Mouse (Mus musculus) E14TG2a.4 (cell line): ENCODE results near the gene Spaca4.
A peak's percentile ranks its signal among the peaks of the same experiment; 100 is the strongest.

Experiments used
- H3K27me3 ChIP-seq: 2 replicates; pipeline ENCODE4 v1.6.1; 2014; ENCODE audit warnings: low read length, control low read depth; ENCODE audit not compliant: insufficient read depth
- H3K36me3 ChIP-seq: 2 replicates; pipeline ENCODE4 v1.6.1; 2014; ENCODE audit warnings: low read length, control low read depth; ENCODE audit not compliant: insufficient read depth
- H3K4me1 ChIP-seq: replicated peaks from 2 replicates; pipeline ENCODE4 v1.6.1; 2014; ENCODE audit warnings: low read depth, low read length, control low read depth
- H3K4me3 ChIP-seq: replicated peaks from 2 replicates; pipeline ENCODE4 v1.5.1; 2014; ENCODE audit warnings: mild to moderate bottlenecking, low read length
- H3K9me3 ChIP-seq: 2 replicates; pipeline ENCODE4 v1.6.1; 2014; ENCODE audit warnings: low read length, control low read depth
- CTCF ChIP-seq: conservative IDR thresholded peaks from 2 replicates; pipeline ENCODE4 v1.5.1; 2014; ENCODE audit warnings: low read length
- NANOG ChIP-seq: IDR thresholded peaks from 2 replicates; pipeline ENCODE4 v1.6.1; 2014; ENCODE audit warnings: borderline replicate concordance, low read length, mixed read lengths
- POU5F1 ChIP-seq: IDR thresholded peaks from 2 replicates; pipeline ENCODE4 v1.6.1; 2014; ENCODE audit warnings: low read length, borderline replicate concordance

Gene Spaca4

DNA sequence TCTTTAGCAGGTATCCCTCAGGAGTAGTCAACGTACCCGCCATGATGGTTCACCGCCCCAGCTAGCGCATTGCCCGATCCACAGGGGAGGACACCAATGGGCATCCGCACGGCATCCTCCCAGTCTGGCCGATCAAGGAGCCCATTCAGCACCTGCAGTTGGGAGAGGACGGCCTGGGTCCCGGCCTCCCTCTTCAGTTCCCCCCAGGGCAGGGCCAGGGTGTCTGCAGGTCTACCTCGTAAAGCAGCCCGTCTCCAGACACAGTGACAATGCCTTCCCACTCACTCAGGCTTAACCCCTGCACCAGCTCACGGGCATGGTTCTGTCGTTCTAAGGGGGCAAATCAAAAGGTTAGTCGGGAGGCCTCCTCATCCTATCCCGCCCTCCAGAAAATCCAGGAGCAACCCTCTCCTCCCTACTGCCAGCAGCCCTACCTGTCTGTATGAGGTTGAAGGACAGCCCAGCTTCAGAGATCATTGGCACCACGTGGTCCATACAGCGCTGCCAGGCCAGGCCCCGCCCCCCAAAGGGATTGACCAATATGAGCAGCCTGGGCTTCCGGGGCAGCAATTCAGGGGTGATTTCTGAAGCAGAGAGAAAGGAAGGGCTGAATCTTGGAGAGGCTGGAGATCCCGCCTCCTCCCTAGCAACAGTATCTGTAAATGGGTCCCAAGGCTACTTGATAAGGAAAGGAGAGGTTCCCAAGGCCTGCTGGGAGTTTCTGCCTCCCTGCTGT is 13.4 kb downstream of the Spaca4 start:
- Histone ChIP-seq H3K4me3 (peak overlapping the region; percentile 26; the same call in 1 of the 2 replicates), H3K27me3 (no peaks in the 10 kb centered on the region), H3K4me1 (peaks cover 93% of the 10 kb centered on the region), H3K9me3 (no peaks in the 10 kb centered on the region), H3K36me3 (peaks cover 70% of the 10 kb centered on the region)
- no peak for TF ChIP-seq CTCF
- TF ChIP-seq NANOG = no peak
- no peak for TF ChIP-seq POU5F1

- peaks cover 89% of the 10 kb centered on the region for H3K4me1 ChIP-seq
- peak overlapping the region; percentile 49 for H3K4me3 ChIP-seq
- H3K27me3 ChIP-seq = no peaks in the 10 kb centered on the region
- no peak for TF ChIP-seq POU5F1
- no peak for TF ChIP-seq NANOG
- no peak for TF ChIP-seq CTCF
- H3K36me3 ChIP-seq = peaks cover 67% of the 10 kb centered on the region
- H3K9me3 ChIP-seq = no peaks in the 10 kb centered on the region
Measured at GRCm38 (mm10) chr7:45711316-45712021, 14.1 kb downstream of the Spaca4 start.

GRCm38 (mm10) chr7:45710477-45711191 is 15.0 kb downstream of the Spaca4 start:
- H3K9me3 ChIP-seq = no peaks in the 10 kb centered on the region
- H3K4me1 ChIP-seq = peaks cover 88% of the 10 kb centered on the region
- H3K4me3 ChIP-seq = peak overlapping the region; percentile 49
- TF ChIP-seq NANOG = no peak
- TF ChIP-seq POU5F1 = no peak
- TF ChIP-seq CTCF = no peak
- H3K36me3 ChIP-seq = peaks cover 62% of the 10 kb centered on the region
- H3K27me3 ChIP-seq = no peaks in the 10 kb centered on the region

DNA sequence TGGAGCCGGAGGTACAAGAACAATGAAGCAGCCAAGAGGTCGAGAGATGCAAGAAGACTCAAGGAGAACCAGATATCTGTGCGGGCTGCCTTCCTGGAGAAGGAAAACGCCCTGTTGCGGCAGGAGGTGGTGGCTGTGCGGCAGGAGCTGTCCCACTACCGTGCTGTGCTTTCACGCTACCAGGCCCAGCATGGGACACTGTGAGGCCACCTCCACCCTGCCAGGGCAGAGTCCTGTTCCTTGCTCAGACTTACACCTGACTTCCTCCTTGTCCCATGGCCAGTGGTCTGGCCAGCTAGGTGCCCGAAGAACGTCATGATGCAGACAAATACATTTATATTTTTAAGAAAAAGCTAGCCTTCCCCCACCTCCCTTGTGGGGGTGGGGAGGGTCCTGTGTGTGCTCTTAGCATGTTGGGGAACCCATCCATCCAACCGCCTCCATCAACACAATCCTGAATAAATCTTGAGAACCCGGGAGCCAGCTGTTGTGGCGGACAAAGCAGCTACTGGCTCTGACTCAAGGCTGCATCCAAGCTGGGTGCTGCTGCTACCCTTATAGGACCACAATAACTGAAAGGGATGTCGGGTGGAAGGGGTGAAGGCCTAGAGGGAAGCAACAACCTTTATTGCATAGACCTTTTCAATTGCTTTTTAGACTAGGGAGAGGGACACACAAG is 15.8 kb downstream of the Spaca4 start:
- Histone ChIP-seq H3K9me3 (no peaks in the 10 kb centered on the region), H3K4me3 (peak overlapping the region; percentile 4; the same call in 1 of the 2 replicates), H3K27me3 (no peaks in the 10 kb centered on the region), H3K4me1 (peaks cover 91% of the 10 kb centered on the region), H3K36me3 (peaks cover 62% of the 10 kb centered on the region)
- no peak for TF ChIP-seq POU5F1
- TF ChIP-seq CTCF = no peak
- TF ChIP-seq NANOG = no peak

- TF ChIP-seq POU5F1 = no peak
- TF ChIP-seq NANOG = no peak
- TF ChIP-seq CTCF = no peak
- Histone ChIP-seq H3K27me3 (no peaks in the 10 kb centered on the region), H3K9me3 (no peaks in the 10 kb centered on the region), H3K4me3 (peak overlapping the region; percentile 96; the same call in 1 of the 2 replicates), H3K4me1 (peaks cover 89% of the 10 kb centered on the region), H3K36me3 (peaks cover 59% of the 10 kb centered on the region)
Measured at GRCm38 (mm10) chr7:45709036-45709435, 16.6 kb downstream of the Spaca4 start.

- peaks cover 52% of the 10 kb centered on the region for H3K36me3 ChIP-seq
- H3K4me3 ChIP-seq = peak overlapping the region; percentile 96
- no peaks in the 10 kb centered on the region for H3K27me3 ChIP-seq
- H3K9me3 ChIP-seq = no peaks in the 10 kb centered on the region
- H3K4me1 ChIP-seq = peaks cover 88% of the 10 kb centered on the region
- no peak for TF ChIP-seq CTCF
- TF ChIP-seq POU5F1 = no peak
- TF ChIP-seq NANOG = no peak
Measured at GRCm38 (mm10) chr7:45708221-45708761, 17.3 kb downstream of the Spaca4 start.

- no peaks in the 10 kb centered on the region for H3K9me3 ChIP-seq
Measured at GRCm38 (mm10) chr7:45707375-45707967, 18.1 kb downstream of the Spaca4 start.

More at GRCm38 (mm10) chr7:45707375-45707967, 18.1 kb downstream of the Spaca4 start:
- 0 out of 2 replicates have a peak, but pooled peaks cover 4% of the 10 kb centered on the region for H3K27me3 ChIP-seq
- peak overlapping the region; percentile 96 for H3K4me3 ChIP-seq
- H3K36me3 ChIP-seq = peaks cover 43% of the 10 kb centered on the region
- H3K4me1 ChIP-seq = peaks cover 88% of the 10 kb centered on the region
- TF ChIP-seq CTCF (no peak), NANOG (no peak), POU5F1 (no peak)
